Mouse (Mus musculus) kidney, adult 2 months (tissue): ENCODE measurements around the gene Katnal1. TPM values are rescaled to one million over a fixed set of nuclear protein-coding genes. Genes with fewer than 3 reads are reported as not detected.

Experiments
- DNase-seq: peaks from one replicate; pipeline ENCODE4 v3.0.0; 2021
- H3K27ac ChIP-seq: fragments of 200-500 bp; 2 replicates; pipeline ENCODE4 v1.5.1; 2012; ENCODE audit warnings: low read depth, low read length, control low read depth, inconsistent platforms; ENCODE audit not compliant: insufficient read depth
- H3K27me3 ChIP-seq: fragments of 200-500 bp; replicated peaks from 2 replicates; pipeline ENCODE4 v1.6.1; 2012; ENCODE audit warnings: mild to moderate bottlenecking, moderate library complexity, low read length, inconsistent platforms; ENCODE audit not compliant: control insufficient read depth, insufficient read depth
- H3K36me3 ChIP-seq: fragments of 200-500 bp; 2 replicates; pipeline ENCODE4 v1.6.1; 2012; ENCODE audit warnings: mild to moderate bottlenecking, moderate library complexity, low read length, inconsistent platforms; ENCODE audit not compliant: control insufficient read depth, insufficient read depth
- H3K4me1 ChIP-seq: fragments of 200-500 bp; 2 replicates; pipeline ENCODE4 v1.6.1; 2011; ENCODE audit warnings: low read length; ENCODE audit not compliant: control insufficient read depth, insufficient read depth
- H3K4me3 ChIP-seq: fragments of 200-500 bp; 2 replicates; pipeline ENCODE4 v1.5.1; 2011; ENCODE audit warnings: mild to moderate bottlenecking, low read depth, low read length, control low read depth; ENCODE audit not compliant: insufficient read depth
- CTCF ChIP-seq: fragments of 200-500 bp; conservative IDR thresholded peaks from 2 replicates; pipeline ENCODE4 v1.5.1; 2011; ENCODE audit warnings: low read depth, mild to moderate bottlenecking, control low read depth, low read length, moderate library complexity, mixed read lengths; ENCODE audit not compliant: insufficient read depth, insufficient read length
- POLR2A ChIP-seq: fragments of 200-500 bp; IDR thresholded peaks from one replicate; pipeline ENCODE4 v1.6.1; 2011; ENCODE audit warnings: low read depth, low read length, control low read depth
- WGBS: fragments of 180-500 bp; shearing (Covaris S2); methylation state at CpG from one replicate; pipeline ENCODE4 v1.1.7; 2018; 5-methylcytosine and 5-hydroxymethylcytosine counted together
- polyA plus RNA-seq: library from polyadenylated mRNA; depleted of rRNA; stranded (reverse); fragments of >200 nt; gene quantifications from 2 replicates; pipeline ENCODE4 v1.2.3, GENCODE M21; 2012

Katnal1 gene
- polyA plus RNA-seq, 1 experiment: 6.6 TPM

- no peaks in the 10 kb centered on the region for H3K27me3 ChIP-seq
- no peaks in the 10 kb centered on the region for H3K4me1 ChIP-seq
- no peak overlapping the region for H3K4me3 ChIP-seq
- TF ChIP-seq CTCF (no peak), POLR2A (no peak)
- no peak for DNase-seq
- no peaks in the 10 kb centered on the region; the same call in 1 of the 2 replicates for H3K36me3 ChIP-seq
- 87% methylated on average over 6 of the region's 6 CpGs for WGBS
- H3K27ac ChIP-seq: no peak overlapping the region
Observed at GRCm38 (mm10) chr5:148888032-148888431, 41.1 kb downstream of the Katnal1 start.

GRCm38 (mm10) chr5:148885821-148886609 is 43.1 kb downstream of the Katnal1 start:
- no peaks in the 10 kb centered on the region for H3K27me3 ChIP-seq
- H3K4me1 ChIP-seq: no peaks in the 10 kb centered on the region
- DNase-seq: peak; percentile 45
- 43% methylated on average over 22 of the region's 22 CpGs for WGBS
- H3K27ac ChIP-seq: no peak overlapping the region
- H3K36me3 ChIP-seq: no peaks in the 10 kb centered on the region; the same call in 1 of the 2 replicates
- no peak overlapping the region for H3K4me3 ChIP-seq
- no peak for TF ChIP-seq CTCF
- no peak for TF ChIP-seq POLR2A

GRCm38 (mm10) chr5:148883671-148884070 is 45.4 kb downstream of the Katnal1 start:
- no peaks in the 10 kb centered on the region for H3K4me1 ChIP-seq
- TF ChIP-seq POLR2A (no peak), CTCF (no peak)
- H3K27ac ChIP-seq: no peak overlapping the region
- no peak overlapping the region for H3K4me3 ChIP-seq
- no peaks in the 10 kb centered on the region for H3K36me3 ChIP-seq
- no peak for DNase-seq
- 90% methylated on average over 8 of the region's 8 CpGs for WGBS
- no peaks in the 10 kb centered on the region for H3K27me3 ChIP-seq

- H3K27ac ChIP-seq: no peak overlapping the region
- 92% methylated on average over 6 of the region's 6 CpGs for WGBS
- no peak for DNase-seq
Observed at GRCm38 (mm10) chr5:148879218-148879617, 49.9 kb downstream of the Katnal1 start.

GRCm38 (mm10) chr5:148873116-148873515 is 56.0 kb downstream of the Katnal1 start:
- H3K4me1 ChIP-seq: no peaks in the 10 kb centered on the region
- TF ChIP-seq CTCF: no peak
- TF ChIP-seq POLR2A: no peak
- H3K36me3 ChIP-seq: peaks cover 2% of the 10 kb centered on the region; the same call in 1 of the 2 replicates
- DNase-seq: no peak
- H3K27ac ChIP-seq: no peak overlapping the region
- no peak overlapping the region for H3K4me3 ChIP-seq
- 86% methylated on average over 8 of the region's 8 CpGs for WGBS
- H3K27me3 ChIP-seq: no peaks in the 10 kb centered on the region

More at GRCm38 (mm10) chr5:148879218-148879617, 49.9 kb downstream of the Katnal1 start:
- peak; percentile 47 for TF ChIP-seq CTCF
- TF ChIP-seq POLR2A: no peak
- Histone ChIP-seq H3K27me3 (no peaks in the 10 kb centered on the region), H3K4me1 (no peaks in the 10 kb centered on the region), H3K36me3 (peaks cover 2% of the 10 kb centered on the region; the same call in 1 of the 2 replicates), H3K4me3 (no peak overlapping the region)

- WGBS: 76% methylated on average over 3 of the region's 3 CpGs
Observed at GRCm38 (mm10) chr5:148869583-148869982, 59.5 kb downstream of the Katnal1 start.

GRCm38 (mm10) chr5:148867766-148868165 is 61.4 kb downstream of the Katnal1 start:
- Histone ChIP-seq H3K4me3 (no peak overlapping the region), H3K27ac (no peak overlapping the region), H3K27me3 (no peaks in the 10 kb centered on the region), H3K4me1 (no peaks in the 10 kb centered on the region), H3K36me3 (no peaks in the 10 kb centered on the region)
- no peak for DNase-seq
- TF ChIP-seq POLR2A: no peak
- no peak for TF ChIP-seq CTCF
- 84% methylated on average over 6 of the region's 6 CpGs for WGBS

More at GRCm38 (mm10) chr5:148869583-148869982, 59.5 kb downstream of the Katnal1 start:
- Histone ChIP-seq H3K4me1 (no peaks in the 10 kb centered on the region), H3K27me3 (no peaks in the 10 kb centered on the region), H3K4me3 (no peak overlapping the region), H3K36me3 (no peaks in the 10 kb centered on the region), H3K27ac (no peak overlapping the region)
- DNase-seq: no peak
- TF ChIP-seq CTCF (no peak), POLR2A (no peak)
